Mouse (Mus musculus) heart, adult 2 months (tissue): ENCODE data around the gene Msto1. TPM values are rescaled to one million over a fixed set of nuclear protein-coding genes. Genes with fewer than 3 reads are reported as not detected.
"Not testable (repeated sequence)": the region's sequence is repeated elsewhere in the genome, so short reads cannot be mapped to it uniquely, and the experiment has no call there.

Source experiments
- DNase-seq, 2 experiments: peaks; one replicate each; pipeline ENCODE4 v3.0.0; 2021
- H3K27ac ChIP-seq: fragments of 200-600 bp; 2 replicates; pipeline ENCODE4 v1.8.1; 2022
- H3K27me3 ChIP-seq: fragments of 200-500 bp; 2 replicates; pipeline ENCODE4 v1.6.1; 2012; ENCODE audit warnings: mild to moderate bottlenecking, low read length, inconsistent platforms, mixed read lengths; ENCODE audit not compliant: control insufficient read depth, insufficient read depth
- H3K36me3 ChIP-seq: fragments of 200-500 bp; 2 replicates; pipeline ENCODE4 v1.6.1; 2012; ENCODE audit warnings: low read length, inconsistent platforms; ENCODE audit not compliant: control insufficient read depth, insufficient read depth
- H3K4me1 ChIP-seq: fragments of 200-500 bp; 2 replicates; pipeline ENCODE4 v1.6.1; 2011; ENCODE audit warnings: low read length; ENCODE audit not compliant: control insufficient read depth, insufficient read depth
- H3K4me3 ChIP-seq: fragments of 200-600 bp; 2 replicates; pipeline ENCODE4 v1.8.1; 2022
- H3K79me2 ChIP-seq: fragments of 200-500 bp; replicated peaks from 2 replicates; pipeline ENCODE4 v1.6.1; 2012; ENCODE audit warnings: mild to moderate bottlenecking, inconsistent platforms, low read length, moderate library complexity, mixed read lengths; ENCODE audit not compliant: control insufficient read depth, insufficient read depth
- H3K9ac ChIP-seq: fragments of 200-500 bp; 2 replicates; pipeline ENCODE4 v1.6.1; 2012; ENCODE audit warnings: low read depth, mild to moderate bottlenecking, control low read depth, inconsistent platforms, low read length, mixed read lengths
- CTCF ChIP-seq: fragments of 200-600 bp; IDR thresholded peaks from 2 replicates; pipeline ENCODE4 v1.8.1; 2022; ENCODE audit warnings: antibody characterized with exemption, mild to moderate bottlenecking, moderate library complexity
- EP300 ChIP-seq: fragments of 200-500 bp; IDR thresholded peaks from 2 replicates; pipeline ENCODE4 v1.6.1; 2011; ENCODE audit warnings: low read depth, low read length, control low read depth; ENCODE audit not compliant: insufficient read depth
- POLR2A ChIP-seq: fragments of 200-500 bp; IDR thresholded peaks from 2 replicates; pipeline ENCODE4 v1.6.1; 2011; ENCODE audit warnings: mild to moderate bottlenecking, low read depth, low read length, control low read depth; ENCODE audit not compliant: insufficient read depth
- WGBS: fragments of 180-500 bp; shearing (Covaris S2); methylation state at CpG from one replicate; pipeline ENCODE4 v1.1.7; 2018; 5-methylcytosine and 5-hydroxymethylcytosine counted together
- intact Hi-C: fragments of 180-260 bp; cut with DNase I; formaldehyde crosslinking; loops from one replicate; pipeline ENCODE4 v1.15.1; 2025
- polyA plus RNA-seq: library from polyadenylated mRNA; depleted of rRNA; stranded (reverse); fragments of >200 nt; gene quantifications from 2 replicates; pipeline ENCODE4 v1.2.3, GENCODE M21; 2012; rRNA removed
- total RNA-seq, 2 experiments: library from RNA; stranded (reverse); gene quantifications; 2 replicates each; pipeline ENCODE4 v1.2.3; 2021

The Msto1 gene
- total and polyA plus RNA-seq, 3 experiments, result 12.4 to 21.6 (median 12.6) TPM

DNA sequence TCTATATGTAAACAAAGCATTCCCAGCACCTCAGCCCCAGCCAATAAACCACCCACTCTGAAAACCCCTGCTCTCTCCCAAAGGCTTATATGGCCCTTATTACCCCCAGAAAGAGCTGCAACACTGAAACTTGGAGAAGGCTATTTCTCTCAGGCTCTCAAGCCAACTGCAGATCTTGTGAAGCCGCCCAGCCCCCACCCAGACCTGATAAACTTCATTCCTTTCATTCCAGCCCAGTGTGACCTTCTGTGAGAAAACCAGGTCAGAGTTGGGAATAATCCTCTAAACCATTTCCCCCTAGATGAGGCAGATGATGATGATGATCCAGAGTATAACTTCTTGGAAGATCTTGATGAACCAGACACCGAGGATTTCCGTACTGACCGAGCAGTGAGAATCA, 45.4 kb downstream of the Msto1 start:
- H3K27me3 ChIP-seq, H3K79me2 ChIP-seq, DNase-seq, H3K4me3 ChIP-seq, H3K36me3 ChIP-seq, intact Hi-C loops, H3K4me1 ChIP-seq, H3K27ac ChIP-seq, H3K9ac ChIP-seq: not testable (repeated sequence)
- WGBS, result 87% methylated on average over 3 of the region's 4 CpGs

GRCm38 (mm10) chr3:88867177-88867576, 46.6 kb downstream of the Msto1 start:
- intact Hi-C loops, DNase-seq, H3K27me3 ChIP-seq, H3K79me2 ChIP-seq, H3K27ac ChIP-seq, H3K9ac ChIP-seq, H3K36me3 ChIP-seq, H3K4me1 ChIP-seq, H3K4me3 ChIP-seq: not testable (repeated sequence)
- no CpG with 5 or more reads among the region's 8 CpGs for WGBS

- H3K79me2 ChIP-seq, H3K4me1 ChIP-seq, DNase-seq, H3K4me3 ChIP-seq, H3K9ac ChIP-seq, H3K27me3 ChIP-seq, H3K36me3 ChIP-seq, H3K27ac ChIP-seq, intact Hi-C loops: not testable (repeated sequence)
- WGBS, result no CpG with 5 or more reads among the region's 3 CpGs
Observed at GRCm38 (mm10) chr3:88866735-88867134, 47.1 kb downstream of the Msto1 start.

- intact Hi-C loops, result no loop called here
- Histone ChIP-seq H3K4me1 (no peaks in the 10 kb centered on the region), H3K4me3 (no peak overlapping the region), H3K36me3 (no peaks in the 10 kb centered on the region; the same call in none of the 2 replicates), H3K27me3 (no peaks in the 10 kb centered on the region), H3K27ac (no peak overlapping the region), H3K9ac (no peak overlapping the region), H3K79me2 (no peaks in the 10 kb centered on the region)
- no peak for DNase-seq
- TF ChIP-seq EP300 (no peak), CTCF (no peak), POLR2A (no peak)
- WGBS, result 95% methylated on average over 3 of the region's 3 CpGs
Observed at GRCm38 (mm10) chr3:88862129-88862528, 51.7 kb downstream of the Msto1 start.

GRCm38 (mm10) chr3:88855837-88856236, 58.0 kb downstream of the Msto1 start:
- Histone ChIP-seq H3K4me1 (no peaks in the 10 kb centered on the region), H3K79me2 (no peaks in the 10 kb centered on the region; the same call in 1 of the 2 replicates), H3K4me3 (no peak overlapping the region), H3K36me3 (no peaks in the 10 kb centered on the region; the same call in none of the 2 replicates), H3K27me3 (no peaks in the 10 kb centered on the region), H3K27ac (no peak overlapping the region), H3K9ac (no peak overlapping the region)
- intact Hi-C loops, result no loop called here
- no peak for TF ChIP-seq EP300
- TF ChIP-seq CTCF, result no peak
- TF ChIP-seq POLR2A, result no peak
- 52% methylated on average over 6 of the region's 6 CpGs for WGBS
- no peak for DNase-seq

Other genes with a start within 250 kb of the Msto1 start
- gene Khdc4, start 228.2 kb downstream of the Msto1 start, total RNA-seq, result 10 to 100 TPM; 24.9 to 25.7 TPM
- 29.9 and 46.1 TPM in 2 replicates for gene Khdc4, start 228.2 kb downstream of the Msto1 start, polyA plus RNA-seq
- 10 to 100 TPM; 57.0 to 66.6 TPM for gene Rit1, start 197.2 kb downstream of the Msto1 start, total RNA-seq
- gene Rit1, start 197.2 kb downstream of the Msto1 start, polyA plus RNA-seq, result 98.3 and 112 TPM in 2 replicates
- 1 to 10 TPM; 6.6 to 7.9 TPM for gene Syt11, start 138.8 kb downstream of the Msto1 start, total RNA-seq
- gene Syt11, start 138.8 kb downstream of the Msto1 start, polyA plus RNA-seq, result 10.2 and 18.2 TPM in 2 replicates
- gene Gon4l, start 78.8 kb downstream of the Msto1 start, total RNA-seq, result 10 to 100 TPM; 19.9 to 24.3 TPM
- gene Gon4l, start 78.8 kb downstream of the Msto1 start, polyA plus RNA-seq, result 10.7 and 15.8 TPM in 2 replicates
- gene Ash1l, start 36.6 kb upstream of the Msto1 start, total RNA-seq, result 10 to 100 TPM; 36.4 to 41.1 TPM
- 6.9 and 14.0 TPM in 2 replicates for gene Ash1l, start 36.6 kb upstream of the Msto1 start, polyA plus RNA-seq
- gene Dap3, start 37.2 kb upstream of the Msto1 start, total RNA-seq, result 100 to 1,000 TPM; 134 to 153 TPM
- gene Dap3, start 37.2 kb upstream of the Msto1 start, polyA plus RNA-seq, result 66.5 and 98.1 TPM in 2 replicates
- gene Rusc1, start 179.3 kb upstream of the Msto1 start, total RNA-seq, result 10 to 100 TPM; 26.4 to 30.9 TPM
- 38.8 and 50.4 TPM in 2 replicates for gene Rusc1, start 179.3 kb upstream of the Msto1 start, polyA plus RNA-seq
- gene Gm43738, start 187.1 kb upstream of the Msto1 start, total RNA-seq, result not detected
- gene Gm43738, start 187.1 kb upstream of the Msto1 start, polyA plus RNA-seq, result not detected in 2 replicates
- gene Fdps, start 188.0 kb upstream of the Msto1 start, total RNA-seq, result 10 to 100 TPM; 20.8 to 21.1 TPM
- gene Fdps, start 188.0 kb upstream of the Msto1 start, polyA plus RNA-seq, result 22.5 and 29.6 TPM in 2 replicates
- not detected for gene Pklr, start 222.1 kb upstream of the Msto1 start, total RNA-seq
- 0.06 TPM in 1 of 2 replicates, not detected in the other for gene Pklr, start 222.1 kb upstream of the Msto1 start, polyA plus RNA-seq
- under 1 TPM in 1 of 2 experiments, not detected in 1; 0.25 TPM for gene Hcn3, start 246.2 kb upstream of the Msto1 start, total RNA-seq
- 0.26 and 0.29 TPM in 2 replicates for gene Hcn3, start 246.2 kb upstream of the Msto1 start, polyA plus RNA-seq